Mouse (Mus musculus) Muller cell, postnatal 12 days (primary cell): Measurements from ENCODE around the gene Ocel1.

ENCODE experiments used
- DNase-seq: peaks from one replicate; pipeline ENCODE4 v3.0.0-alpha.2; 2015; ENCODE audit errors: inconsistent ontology term

Ocel1 gene

GRCm38 (mm10) chr8:71379512-71380075, 8.5 kb downstream of the Ocel1 start:
- peak; percentile 42 for DNase-seq

GRCm38 (mm10) chr8:71380178-71381171, 9.4 kb downstream of the Ocel1 start:
- DNase-seq: peak; percentile 30

GRCm38 (mm10) chr8:71381421-71381970, 10.4 kb downstream of the Ocel1 start, which contains the start of gene Nr2f6:
Nr2f6 (minus strand) TSS chr8:71381960.
- DNase-seq: peak; percentile 84

- DNase-seq: peak; percentile 95
Observed at GRCm38 (mm10) chr8:71381971-71382961, 11.2 kb downstream of the Ocel1 start.

GRCm38 (mm10) chr8:71383396-71383795, 12.3 kb downstream of the Ocel1 start:
- DNase-seq: no peak

- no peak for DNase-seq
Observed at GRCm38 (mm10) chr8:71383860-71384259, 12.8 kb downstream of the Ocel1 start.

GRCm38 (mm10) chr8:71385212-71385835, 14.2 kb downstream of the Ocel1 start:
- DNase-seq: no peak

GRCm38 (mm10) chr8:71388267-71388666, 17.2 kb downstream of the Ocel1 start:
- DNase-seq: no peak

- DNase-seq: no peak
Observed at GRCm38 (mm10) chr8:71391696-71392095, 20.6 kb downstream of the Ocel1 start.

GRCm38 (mm10) chr8:71392391-71392790, 21.3 kb downstream of the Ocel1 start:
- no peak for DNase-seq

GRCm38 (mm10) chr8:71392871-71393270, 21.8 kb downstream of the Ocel1 start:
- peak; percentile 79 for DNase-seq

GRCm38 (mm10) chr8:71394481-71394880, 23.4 kb downstream of the Ocel1 start:
- DNase-seq: no peak

- no peak for DNase-seq
Observed at GRCm38 (mm10) chr8:71395071-71395470, 24.0 kb downstream of the Ocel1 start.

- no peak for DNase-seq
Observed at GRCm38 (mm10) chr8:71395629-71396028, 24.5 kb downstream of the Ocel1 start, which contains the start of gene Ushbp1. Ushbp1 (minus strand) TSS chr8:71395802.

GRCm38 (mm10) chr8:71396639-71397305, 25.7 kb downstream of the Ocel1 start, which contains the start of gene Babam1:
Babam1 (plus strand) TSS chr8:71396861.
- DNase-seq: peak; percentile 95

- DNase-seq: no peak
Observed at GRCm38 (mm10) chr8:71397701-71398100, 26.6 kb downstream of the Ocel1 start.

- no peak for DNase-seq
Observed at GRCm38 (mm10) chr8:71400826-71401225, 29.7 kb downstream of the Ocel1 start.

GRCm38 (mm10) chr8:71401454-71401853, 30.4 kb downstream of the Ocel1 start:
- no peak for DNase-seq

- DNase-seq: no peak
Observed at GRCm38 (mm10) chr8:71402446-71402964, 31.4 kb downstream of the Ocel1 start.
